Mouse (Mus musculus) intestine, postnatal 0 days (tissue): ENCODE results near the gene Dnajc5. TPM values are rescaled to one million over a fixed set of nuclear protein-coding genes. Genes with fewer than 3 reads are reported as not detected.

Experiments
- ATAC-seq: fragments of 200-750 bp; cut with Nextera tagmentation; 2 replicates; pipeline ENCODE4 v1.8.0; 2017; ENCODE audit warnings: mild to moderate bottlenecking, moderate TSS enrichment, moderate library complexity
- H3K27ac ChIP-seq: fragments of 300-500 bp; sonication (generic); 2 replicates; pipeline ENCODE4 v1.5.1; 2014; ENCODE audit warnings: mild to moderate bottlenecking, low read depth, low read length, moderate library complexity
- H3K27me3 ChIP-seq: fragments of 300-500 bp; sonication (generic); replicated peaks from 2 replicates; pipeline ENCODE4 v1.6.1; 2014; ENCODE audit warnings: low read length, mixed read lengths; ENCODE audit not compliant: control insufficient read depth, insufficient read depth
- H3K36me3 ChIP-seq: fragments of 300-500 bp; sonication (generic); 2 replicates; pipeline ENCODE4 v1.6.1; 2014; ENCODE audit warnings: mild to moderate bottlenecking, moderate library complexity; ENCODE audit not compliant: control insufficient read depth, insufficient read depth
- H3K4me1 ChIP-seq: fragments of 300-500 bp; sonication (generic); replicated peaks from 2 replicates; pipeline ENCODE4 v1.6.1; 2014; ENCODE audit warnings: antibody characterized with exemption, low read length, mixed read lengths; ENCODE audit not compliant: control insufficient read depth, insufficient read depth
- H3K4me2 ChIP-seq: fragments of 300-500 bp; sonication (generic); replicated peaks from 2 replicates; pipeline ENCODE4 v1.6.1; 2014; ENCODE audit warnings: low read depth, mild to moderate bottlenecking, moderate library complexity
- H3K4me3 ChIP-seq: fragments of 300-500 bp; sonication (generic); 2 replicates; pipeline ENCODE4 v1.5.1; 2014; ENCODE audit warnings: low read depth, low read length
- H3K9ac ChIP-seq: fragments of 300-500 bp; sonication (generic); 2 replicates; pipeline ENCODE4 v1.6.1; 2014; ENCODE audit warnings: mild to moderate bottlenecking, low read depth, low read length
- H3K9me3 ChIP-seq: fragments of 300-500 bp; sonication (generic); 2 replicates; pipeline ENCODE4 v1.6.1; 2016; ENCODE audit warnings: mixed run types; ENCODE audit not compliant: control insufficient read depth
- CTCF ChIP-seq: sonication (generic); IDR thresholded peaks from 2 replicates; pipeline ENCODE4 v1.5.1; 2016; ENCODE audit warnings: low read depth, mild to moderate bottlenecking, control low read depth, antibody characterized with exemption, moderate library complexity
- WGBS: fragments of 180-500 bp; shearing (Covaris S2); extraction: QIAGEN DNeasy Blood & Tissue Kit; methylation state at CpG from one replicate; pipeline ENCODE4 v1.1.7; 2014; 5-methylcytosine and 5-hydroxymethylcytosine counted together
- polyA plus RNA-seq: library from polyadenylated mRNA; unstranded; fragments of >200 nt; fragmentation: Nextera tagmentation; extraction: Ambion mirVana; gene quantifications from 2 replicates; pipeline ENCODE4 v1.2.1, GENCODE M21; 2015

Gene Dnajc5
- polyA plus RNA-seq, 1 experiment from 2014 or later: 62.9 TPM

DNA sequence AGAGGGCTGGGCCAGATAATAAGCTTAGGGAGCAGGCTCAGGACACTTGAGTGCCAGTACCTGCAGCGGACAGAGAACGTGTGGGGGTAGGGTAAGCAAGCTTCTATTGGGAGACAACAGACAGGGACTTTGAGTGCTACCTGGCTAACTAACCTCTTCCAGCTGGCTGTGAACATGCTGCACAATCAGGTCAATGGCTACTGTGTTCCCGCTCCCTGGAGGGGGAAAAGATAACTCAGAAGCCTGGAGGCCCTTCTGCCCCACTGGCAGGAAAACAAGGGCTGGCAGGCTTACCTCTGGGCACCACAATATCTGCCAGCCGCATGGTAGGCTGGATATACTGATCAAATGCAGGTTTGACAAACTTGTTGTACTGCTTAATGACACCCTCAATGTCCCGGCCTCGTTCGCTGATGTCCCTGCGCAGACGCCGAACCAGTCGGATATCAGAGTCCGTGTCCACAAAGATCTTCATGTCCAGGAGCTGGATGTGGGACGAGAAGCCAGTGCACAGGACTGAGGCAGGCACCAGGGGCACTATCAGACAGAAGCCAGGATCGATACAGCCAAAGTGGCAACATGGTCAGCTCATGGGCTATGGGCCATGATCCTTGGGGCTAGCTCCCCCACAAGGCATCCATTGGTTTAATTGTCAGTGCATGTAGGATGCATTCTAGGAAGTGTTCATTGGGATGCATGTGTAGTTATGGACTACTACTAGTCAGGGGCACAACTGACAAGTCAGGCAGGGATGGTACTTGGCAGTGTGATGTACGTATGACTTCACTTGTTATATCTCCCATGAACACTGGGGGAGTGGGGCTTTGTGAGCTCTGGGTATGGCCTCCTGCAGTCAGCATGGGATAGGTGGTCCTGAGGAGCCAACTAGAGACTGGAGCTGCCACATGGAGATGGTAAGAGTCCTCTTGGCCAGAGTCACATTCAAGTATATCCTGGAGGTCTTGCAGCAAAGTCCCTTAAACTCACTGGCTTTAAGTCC lies 52.9 kb downstream of the Dnajc5 start:
- Histone ChIP-seq H3K4me1 (no peaks in the 10 kb centered on the region), H3K9me3 (no peaks in the 10 kb centered on the region), H3K4me2 (no peak overlapping the region), H3K4me3 (no peak overlapping the region), H3K27ac (no peak overlapping the region), H3K27me3 (no peaks in the 10 kb centered on the region), H3K36me3 (peaks cover 43% of the 10 kb centered on the region), H3K9ac (no peak overlapping the region)
- 94% methylated on average over 15 of the region's 15 CpGs for WGBS
- TF ChIP-seq CTCF: no peak
- ATAC-seq: no peak

- no peak overlapping the region for H3K4me3 ChIP-seq
- 87% methylated on average over 9 of the region's 9 CpGs for WGBS
- no peak for ATAC-seq
Measured at GRCm38 (mm10) chr2:181573961-181574360, 53.7 kb downstream of the Dnajc5 start.

DNA sequence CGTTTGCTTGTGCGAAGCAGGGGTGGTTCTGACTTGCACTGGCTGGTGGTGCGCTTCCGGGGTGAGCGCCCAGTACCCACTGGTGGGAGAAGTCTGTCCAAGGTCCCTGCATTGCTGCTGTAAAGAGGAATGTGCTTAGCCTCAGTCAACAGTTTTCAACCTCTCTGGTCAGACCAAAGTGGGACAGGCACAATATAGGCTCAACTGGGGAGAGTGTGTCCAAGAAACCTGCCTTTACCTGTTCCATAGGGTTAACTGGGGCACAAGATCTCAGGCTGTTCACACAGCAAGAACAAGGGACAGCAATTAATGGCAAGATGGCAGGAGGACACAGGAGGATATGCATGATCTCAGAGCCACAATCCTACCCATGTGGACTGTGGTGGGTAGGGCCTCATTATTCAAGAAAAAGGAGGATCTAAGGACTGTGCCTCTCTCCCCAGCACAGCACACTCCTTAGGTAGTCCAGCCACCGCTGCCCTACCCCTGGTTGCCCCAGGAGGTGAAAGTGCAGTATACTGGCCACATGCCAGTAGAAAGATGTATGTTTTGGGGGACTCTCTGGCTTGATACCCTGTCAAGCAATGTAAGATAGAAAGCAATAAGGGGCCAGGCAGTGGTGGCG lies 54.7 kb downstream of the Dnajc5 start:
- no peak for ATAC-seq
- Histone ChIP-seq H3K4me1 (peaks cover 12% of the 10 kb centered on the region; the same call in 1 of the 2 replicates), H3K9ac (no peak overlapping the region), H3K36me3 (peaks cover 35% of the 10 kb centered on the region), H3K27me3 (no peaks in the 10 kb centered on the region), H3K4me3 (no peak overlapping the region), H3K4me2 (no peak overlapping the region), H3K9me3 (no peaks in the 10 kb centered on the region), H3K27ac (no peak overlapping the region)
- 91% methylated on average over 7 of the region's 7 CpGs for WGBS
- TF ChIP-seq CTCF: no peak

More at GRCm38 (mm10) chr2:181573961-181574360, 53.7 kb downstream of the Dnajc5 start:
- no peak overlapping the region for H3K4me2 ChIP-seq
- 0 out of 2 replicates have a peak, but pooled peaks cover under 1% of the 10 kb centered on the region for H3K4me1 ChIP-seq
- no peak for TF ChIP-seq CTCF
- H3K27ac ChIP-seq: no peak overlapping the region
- H3K9ac ChIP-seq: no peak overlapping the region
- H3K9me3 ChIP-seq: no peaks in the 10 kb centered on the region
- peaks cover 43% of the 10 kb centered on the region for H3K36me3 ChIP-seq
- H3K27me3 ChIP-seq: no peaks in the 10 kb centered on the region

DNA sequence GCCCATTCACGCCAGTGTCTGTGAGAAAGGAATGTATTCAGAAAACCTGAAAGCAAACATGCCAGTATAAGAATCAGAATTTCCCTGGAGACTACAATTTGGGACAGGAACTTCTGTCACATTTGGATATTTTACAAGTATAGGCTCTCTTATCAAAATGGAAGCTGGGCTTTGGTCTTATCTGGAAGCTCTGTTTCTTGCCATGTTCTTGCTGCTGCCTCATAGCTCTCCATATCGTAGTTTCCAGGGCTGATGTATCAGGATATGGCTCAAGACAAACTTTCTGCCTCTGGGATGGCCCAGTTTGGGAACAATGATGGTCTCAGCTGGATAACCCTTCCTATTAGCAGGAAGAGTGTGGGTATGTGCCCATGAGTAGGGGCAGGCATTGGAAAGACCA lies 56.3 kb downstream of the Dnajc5 start:
- no peak for ATAC-seq
- WGBS: 94% methylated on average over 2 of the region's 2 CpGs
- Histone ChIP-seq H3K36me3 (peaks cover 30% of the 10 kb centered on the region), H3K4me1 (peaks cover 13% of the 10 kb centered on the region; the same call in 1 of the 2 replicates), H3K4me3 (no peak overlapping the region), H3K27me3 (no peaks in the 10 kb centered on the region), H3K9me3 (no peaks in the 10 kb centered on the region), H3K4me2 (no peak overlapping the region), H3K9ac (no peak overlapping the region), H3K27ac (no peak overlapping the region)
- no peak for TF ChIP-seq CTCF

GRCm38 (mm10) chr2:181577126-181577525 lies 56.8 kb downstream of the Dnajc5 start:
- TF ChIP-seq CTCF: no peak
- peaks cover 28% of the 10 kb centered on the region for H3K36me3 ChIP-seq

GRCm38 (mm10) chr2:181577981-181578581 lies 57.8 kb downstream of the Dnajc5 start:
- H3K4me3 ChIP-seq: no peak overlapping the region
- no peak overlapping the region for H3K9ac ChIP-seq
- no peaks in the 10 kb centered on the region for H3K27me3 ChIP-seq
- no peaks in the 10 kb centered on the region for H3K9me3 ChIP-seq
- no peak for TF ChIP-seq CTCF
- WGBS: 84% methylated on average over 7 of the region's 7 CpGs
- H3K27ac ChIP-seq: no peak overlapping the region
- H3K4me1 ChIP-seq: peaks cover 13% of the 10 kb centered on the region; the same call in 1 of the 2 replicates
- peaks cover 18% of the 10 kb centered on the region for H3K36me3 ChIP-seq
- ATAC-seq: no peak
- H3K4me2 ChIP-seq: no peak overlapping the region

More at GRCm38 (mm10) chr2:181577126-181577525, 56.8 kb downstream of the Dnajc5 start:
- Histone ChIP-seq H3K9ac (no peak overlapping the region), H3K9me3 (no peaks in the 10 kb centered on the region), H3K27me3 (no peaks in the 10 kb centered on the region), H3K4me3 (no peak overlapping the region), H3K27ac (no peak overlapping the region), H3K4me2 (no peak overlapping the region), H3K4me1 (peaks cover 13% of the 10 kb centered on the region; the same call in 1 of the 2 replicates)
- whole genome bisulfite sequencing: 75% methylated on average over 2 of the region's 2 CpGs
- no peak for ATAC-seq
